Mouse (Mus musculus) ES-Bruce4 (cell line): ENCODE measurements around the gene Scgb1b27.

ENCODE experiments used
- EP300 ChIP-seq: IDR thresholded peaks from 2 replicates; pipeline ENCODE4 v1.6.1; 2011; ENCODE audit warnings: low read depth, low read length; ENCODE audit not compliant: insufficient read depth
- POLR2A ChIP-seq: IDR thresholded peaks from one replicate; pipeline ENCODE4 v1.8.1; 2011; ENCODE audit warnings: low read length; ENCODE audit not compliant: insufficient read depth

GRCm38 (mm10) chr7:34025641-34026040 is 4.4 kb downstream of the Scgb1b27 start:
- no peak for TF ChIP-seq POLR2A
- no peak for TF ChIP-seq EP300
